Mouse (Mus musculus) C2C12 (cell line): ENCODE results near the gene Snx27.

Source experiments
- CEBPB ChIP-seq: IDR thresholded peaks from one replicate; pipeline ENCODE4 v1.6.1; 2011; ENCODE audit warnings: low read depth, mild to moderate bottlenecking, control low read depth, moderate library complexity
- CTCF ChIP-seq: IDR thresholded peaks from one replicate; pipeline ENCODE4 v1.5.1; 2011; ENCODE audit not compliant: control insufficient read depth, insufficient read depth, insufficient read length
- FOSL1 ChIP-seq: IDR thresholded peaks from one replicate; pipeline ENCODE4 v1.8.0; 2011; ENCODE audit warnings: mild to moderate bottlenecking, low read length; ENCODE audit not compliant: poor library complexity, insufficient read depth, severe bottlenecking
- MAX ChIP-seq: IDR thresholded peaks from one replicate; pipeline ENCODE4 v1.6.1; 2011; ENCODE audit warnings: mild to moderate bottlenecking, control low read depth
- MYOD1 ChIP-seq: IDR thresholded peaks from one replicate; pipeline ENCODE4 v1.6.1; 2011; ENCODE audit warnings: low read depth; ENCODE audit not compliant: control insufficient read depth, insufficient read length
- MYOG ChIP-seq: IDR thresholded peaks from one replicate; pipeline ENCODE4 v1.6.1; 2011; ENCODE audit not compliant: control insufficient read depth, insufficient read length; ENCODE audit errors: extremely low read depth
- USF1 ChIP-seq: IDR thresholded peaks from one replicate; pipeline ENCODE4 v1.6.1; 2011; ENCODE audit warnings: low read depth, mild to moderate bottlenecking, control low read depth, moderate library complexity

- TF ChIP-seq USF1 (no peak), CTCF (no peak), MYOG (no peak), MYOD1 (no peak), MAX (no peak), FOSL1 (no peak), CEBPB (no peak)
Measured at GRCm38 (mm10) chr3:94581793-94582455, 592 bp downstream of the Snx27 start.
